Mouse (Mus musculus) lung, adult 2 months (tissue): Measurements from ENCODE around the gene Zfp827.

Experiments used
- CTCF ChIP-seq: fragments of 200-500 bp; IDR thresholded peaks from 2 replicates; pipeline ENCODE4 v1.5.1; 2011; ENCODE audit warnings: mild to moderate bottlenecking, low read length, control low read depth; ENCODE audit not compliant: insufficient read depth
- POLR2A ChIP-seq: fragments of 200-500 bp; IDR thresholded peaks from 2 replicates; pipeline ENCODE4 v1.6.1; 2011; ENCODE audit warnings: low read depth, mild to moderate bottlenecking, control low read depth, low read length, borderline replicate concordance; ENCODE audit errors: extremely low read depth

GRCm38 (mm10) chr8:79081333-79081732 is 53.1 kb downstream of the Zfp827 start:
- no peak for TF ChIP-seq CTCF
- TF ChIP-seq POLR2A = no peak
